Mouse (Mus musculus) hindbrain, embryonic 14.5 days (tissue): ENCODE measurements around the gene Jag1. TPM values are rescaled to one million over a fixed set of nuclear protein-coding genes. Genes with fewer than 3 reads are reported as not detected.
A peak's percentile ranks its signal among the peaks of the same experiment; 100 is the strongest.

ENCODE experiments used
- ATAC-seq: fragments of 200-750 bp; cut with Nextera tagmentation; 2 replicates; pipeline ENCODE4 v1.8.0; 2017; ENCODE audit warnings: moderate number of reproducible peaks, mild to moderate bottlenecking, moderate TSS enrichment, moderate library complexity; ENCODE audit not compliant: low FRiP score
- DNase-seq: peaks from one replicate; pipeline ENCODE4 v3.0.0-alpha.2; 2015; ENCODE audit warnings: low spot score
- H3K27ac ChIP-seq: fragments of 300-500 bp; sonication (generic); 2 replicates; pipeline ENCODE4 v1.5.1; 2014; ENCODE audit warnings: mild to moderate bottlenecking, moderate library complexity
- H3K27me3 ChIP-seq: fragments of 300-500 bp; sonication (generic); 2 replicates; pipeline ENCODE4 v1.6.1; 2014; ENCODE audit warnings: mild to moderate bottlenecking, low read length, mixed read lengths; ENCODE audit not compliant: control insufficient read depth, insufficient read depth
- H3K36me3 ChIP-seq: fragments of 300-500 bp; sonication (generic); replicated peaks from 2 replicates; pipeline ENCODE4 v1.6.1; 2014; ENCODE audit not compliant: control insufficient read depth, insufficient read depth
- H3K4me1 ChIP-seq: fragments of 300-500 bp; sonication (generic); replicated peaks from 2 replicates; pipeline ENCODE4 v1.6.1; 2014; ENCODE audit warnings: antibody characterized with exemption, low read length, mixed read lengths; ENCODE audit not compliant: control insufficient read depth, insufficient read depth
- H3K4me2 ChIP-seq: fragments of 300-500 bp; sonication (generic); replicated peaks from 2 replicates; pipeline ENCODE4 v1.6.1; 2014; ENCODE audit warnings: mild to moderate bottlenecking, moderate library complexity
- H3K4me3 ChIP-seq: fragments of 300-500 bp; sonication (generic); replicated peaks from 2 replicates; pipeline ENCODE4 v1.5.1; 2014; ENCODE audit warnings: mild to moderate bottlenecking, low read length
- H3K9ac ChIP-seq: fragments of 300-500 bp; sonication (generic); 2 replicates; pipeline ENCODE4 v1.6.1; 2014
- H3K9me3 ChIP-seq: fragments of 300-500 bp; sonication (generic); 2 replicates; pipeline ENCODE4 v1.6.1; 2016; ENCODE audit warnings: low read length; ENCODE audit not compliant: control insufficient read depth
- WGBS: fragments of 180-500 bp; shearing (Covaris S2); extraction: QIAGEN DNeasy Blood & Tissue Kit; methylation state at CpG from one replicate; pipeline ENCODE4 v1.1.7; 2014; 5-methylcytosine and 5-hydroxymethylcytosine counted together
- polyA plus RNA-seq: library from polyadenylated mRNA; unstranded; fragments of >200 nt; fragmentation: Nextera tagmentation; extraction: Ambion mirVana; gene quantifications from 2 replicates; pipeline ENCODE4 v1.2.1, GENCODE M21; 2014

The Jag1 gene
- polyA plus RNA-seq, 1 experiment from 2014 or later: 14.7 TPM

GRCm38 (mm10) chr2:137091766-137092522 lies 24.5 kb downstream of the Jag1 start:
- H3K4me2 ChIP-seq: no peak overlapping the region
- H3K4me1 ChIP-seq: peaks cover 14% of the 10 kb centered on the region
- 57% methylated on average over 11 of the region's 11 CpGs for WGBS
- H3K27me3 ChIP-seq: no peaks in the 10 kb centered on the region
- peaks cover 35% of the 10 kb centered on the region for H3K36me3 ChIP-seq
- H3K4me3 ChIP-seq: no peak overlapping the region
- H3K27ac ChIP-seq: no peak overlapping the region
- ATAC-seq (no peak), DNase-seq (no peak)
- H3K9me3 ChIP-seq: no peaks in the 10 kb centered on the region
- H3K9ac ChIP-seq: no peak overlapping the region

GRCm38 (mm10) chr2:137087705-137088104 lies 28.7 kb downstream of the Jag1 start:
- no peak overlapping the region for H3K27ac ChIP-seq
- H3K4me2 ChIP-seq: no peak overlapping the region
- ATAC-seq (no peak), DNase-seq (no peak)
- peaks cover 8% of the 10 kb centered on the region for H3K4me1 ChIP-seq
- H3K4me3 ChIP-seq: no peak overlapping the region
- peaks cover 49% of the 10 kb centered on the region for H3K36me3 ChIP-seq
- no peaks in the 10 kb centered on the region for H3K27me3 ChIP-seq
- no peaks in the 10 kb centered on the region for H3K9me3 ChIP-seq
- H3K9ac ChIP-seq: no peak overlapping the region
- 69% methylated on average over 6 of the region's 6 CpGs for WGBS

GRCm38 (mm10) chr2:137086621-137087395 lies 29.6 kb downstream of the Jag1 start:
- Histone ChIP-seq H3K4me1 (peaks cover 7% of the 10 kb centered on the region; the same call in 1 of the 2 replicates), H3K36me3 (peaks cover 49% of the 10 kb centered on the region), H3K4me2 (no peak overlapping the region), H3K9ac (no peak overlapping the region), H3K27ac (0 out of 2 replicates have a peak overlapping the region, but pooled peaks have one; percentile 5), H3K4me3 (no peak overlapping the region), H3K27me3 (no peaks in the 10 kb centered on the region), H3K9me3 (no peaks in the 10 kb centered on the region)
- 46% methylated on average over 14 of the region's 14 CpGs for WGBS
- ATAC-seq (no peak), DNase-seq (no peak)

- ATAC-seq (no peak), DNase-seq (no peak)
- no peak overlapping the region for H3K4me2 ChIP-seq
- WGBS: 69% methylated on average over 8 of the region's 8 CpGs
- H3K9ac ChIP-seq: no peak overlapping the region
- peaks cover 44% of the 10 kb centered on the region for H3K36me3 ChIP-seq
- H3K27ac ChIP-seq: no peak overlapping the region
- H3K9me3 ChIP-seq: no peaks in the 10 kb centered on the region
- H3K4me3 ChIP-seq: no peak overlapping the region
- H3K4me1 ChIP-seq: peaks cover 7% of the 10 kb centered on the region; the same call in 1 of the 2 replicates
- H3K27me3 ChIP-seq: no peaks in the 10 kb centered on the region
These were observed 31.2 kb downstream of the Jag1 start for GRCm38 (mm10) chr2:137085257-137085656.

GRCm38 (mm10) chr2:137082896-137083620 lies 33.4 kb downstream of the Jag1 start:
- Histone ChIP-seq H3K9me3 (no peaks in the 10 kb centered on the region), H3K36me3 (peaks cover 32% of the 10 kb centered on the region; the same call in 1 of the 2 replicates), H3K27me3 (no peaks in the 10 kb centered on the region), H3K27ac (0 out of 2 replicates have a peak overlapping the region, but pooled peaks have one; percentile 2), H3K9ac (no peak overlapping the region), H3K4me1 (peaks cover 11% of the 10 kb centered on the region; the same call in 1 of the 2 replicates), H3K4me3 (no peak overlapping the region), H3K4me2 (no peak overlapping the region)
- ATAC-seq (no peak), DNase-seq (no peak)
- 79% methylated on average over 24 of the region's 24 CpGs for WGBS

- ATAC-seq (no peak), DNase-seq (no peak)
- Histone ChIP-seq H3K27ac (no peak overlapping the region), H3K36me3 (peaks cover 21% of the 10 kb centered on the region; the same call in 1 of the 2 replicates), H3K27me3 (no peaks in the 10 kb centered on the region), H3K4me1 (0 out of 2 replicates have a peak, but pooled peaks cover 4% of the 10 kb centered on the region), H3K9ac (no peak overlapping the region), H3K4me2 (no peak overlapping the region), H3K9me3 (no peaks in the 10 kb centered on the region), H3K4me3 (no peak overlapping the region)
- 83% methylated on average over 7 of the region's 7 CpGs for WGBS
These were observed 35.4 kb downstream of the Jag1 start for GRCm38 (mm10) chr2:137081001-137081400.

GRCm38 (mm10) chr2:137080468-137080867 lies 36.0 kb downstream of the Jag1 start:
- Histone ChIP-seq H3K36me3 (peaks cover 18% of the 10 kb centered on the region; the same call in 1 of the 2 replicates), H3K9me3 (no peaks in the 10 kb centered on the region), H3K4me2 (no peak overlapping the region), H3K27ac (no peak overlapping the region), H3K4me3 (no peak overlapping the region), H3K4me1 (0 out of 2 replicates have a peak, but pooled peaks cover 4% of the 10 kb centered on the region), H3K27me3 (no peaks in the 10 kb centered on the region), H3K9ac (no peak overlapping the region)
- 83% methylated on average over 6 of the region's 6 CpGs for WGBS
- DNase-seq (no peak), ATAC-seq (no peak)

GRCm38 (mm10) chr2:137079721-137080320 lies 36.6 kb downstream of the Jag1 start:
- WGBS: 24% methylated on average over 10 of the region's 10 CpGs
- DNase-seq (no peak), ATAC-seq (no peak)
- 0 out of 2 replicates have a peak overlapping the region, but pooled peaks have one; percentile 17 for H3K27ac ChIP-seq
- no peak overlapping the region for H3K9ac ChIP-seq
- H3K4me3 ChIP-seq: no peak overlapping the region
- H3K4me1 ChIP-seq: 0 out of 2 replicates have a peak, but pooled peaks cover 4% of the 10 kb centered on the region
- H3K4me2 ChIP-seq: no peak overlapping the region
- no peaks in the 10 kb centered on the region for H3K27me3 ChIP-seq
- peaks cover 13% of the 10 kb centered on the region; the same call in 1 of the 2 replicates for H3K36me3 ChIP-seq
- no peaks in the 10 kb centered on the region for H3K9me3 ChIP-seq
